Mouse (Mus musculus) CH12.LX (cell line): Measurements from ENCODE around the gene Rtn2. TPM values are rescaled to one million over a fixed set of nuclear protein-coding genes. Genes with fewer than 3 reads are reported as not detected.

Source experiments
- DNase-seq: peaks from one replicate; pipeline ENCODE4 v3.0.0-alpha.2; 2013; ENCODE audit errors: extremely low read depth
- H3K27ac ChIP-seq: 2 replicates; pipeline ENCODE4 v1.5.1; 2012; ENCODE audit warnings: low read depth, mild to moderate bottlenecking, control low read depth, moderate library complexity; ENCODE audit not compliant: insufficient read depth
- H3K27me3 ChIP-seq: replicated peaks from 2 replicates; pipeline ENCODE3; 2012; ENCODE audit warnings: inconsistent platforms
- H3K36me3 ChIP-seq, 2 experiments: replicated peaks in 1 of 2; 2 replicates each; pipeline versions ENCODE3 to v1.6.1; 2012; ENCODE audit warnings: inconsistent platforms in 1 of 2, low read length in 1 of 2, mild to moderate bottlenecking in 1 of 2, mixed read lengths in 1 of 2, moderate library complexity in 1 of 2; ENCODE audit not compliant: control insufficient read depth in 1 of 2, insufficient read depth in 1 of 2
- H3K4me1 ChIP-seq, 2 experiments: 2 replicates each; pipeline ENCODE4 v1.6.1; 2012; ENCODE audit warnings: inconsistent platforms in 1 of 2, moderate library complexity in 1 of 2; ENCODE audit not compliant: insufficient read depth in 2 of 2, control insufficient read depth in 1 of 2
- H3K4me2 ChIP-seq: 2 replicates; pipeline ENCODE4 v1.6.1; 2012; ENCODE audit warnings: low read depth, mild to moderate bottlenecking, control low read depth; ENCODE audit not compliant: poor library complexity, insufficient read depth, severe bottlenecking
- H3K4me3 ChIP-seq, 3 experiments: fragments of 150-350 bp in 1 of 3; sonication (generic) in 1 of 3; replicated peaks in 1 of 3; 2 replicates each; pipeline versions ENCODE3 to v1.5.1; 2011 to 2012; ENCODE audit warnings: low read depth in 2 of 3, low read length in 2 of 3, mild to moderate bottlenecking in 2 of 3, moderate library complexity in 2 of 3, control low read depth in 1 of 3, improper control_type of control experiment in 1 of 3, inconsistent platforms in 1 of 3, mixed read lengths in 1 of 3; ENCODE audit not compliant: poor library complexity in 1 of 3
- H3K79me2 ChIP-seq: replicated peaks from 2 replicates; pipeline ENCODE4 v1.6.1; 2012; ENCODE audit warnings: mild to moderate bottlenecking, moderate library complexity; ENCODE audit not compliant: control insufficient read depth, poor library complexity, insufficient read depth, severe bottlenecking; ENCODE audit errors: extremely low read depth
- H3K9ac ChIP-seq: 2 replicates; pipeline ENCODE4 v1.6.1; 2012; ENCODE audit warnings: low read depth, mild to moderate bottlenecking, control low read depth, moderate library complexity; ENCODE audit not compliant: insufficient read depth
- H3K9me3 ChIP-seq: replicated peaks from 2 replicates; pipeline ENCODE3; 2012; ENCODE audit warnings: low read length, inconsistent platforms, mixed read lengths
- BHLHE40 ChIP-seq: IDR thresholded peaks from 2 replicates; pipeline ENCODE4 v1.6.1; 2011; ENCODE audit warnings: mild to moderate bottlenecking, low read depth, low read length, improper control_type of control experiment
- CHD1 ChIP-seq: IDR thresholded peaks from 2 replicates; pipeline ENCODE4 v1.6.1; 2012; ENCODE audit warnings: low read depth, low read length, improper control_type of control experiment, inconsistent platforms
- CHD2 ChIP-seq: IDR thresholded peaks from 2 replicates; pipeline ENCODE4 v1.6.1; 2011; ENCODE audit warnings: low read length, improper control_type of control experiment
- CTCF ChIP-seq, 2 experiments: IDR thresholded peaks in 1 of 2; conservative IDR thresholded peaks in 1 of 2; 2 replicates each; pipeline ENCODE4 v1.5.1; 2011 to 2012; ENCODE audit warnings: low read depth in 2 of 2, low read length in 2 of 2, improper control_type of control experiment in 1 of 2, inconsistent platforms in 1 of 2, mild to moderate bottlenecking in 1 of 2, moderate library complexity in 1 of 2
- E2F4 ChIP-seq: IDR thresholded peaks from 2 replicates; pipeline ENCODE4 v1.6.1; 2011; ENCODE audit warnings: low read depth, low read length, improper control_type of control experiment; ENCODE audit not compliant: insufficient replicate concordance
- ELF1 ChIP-seq: IDR thresholded peaks from 2 replicates; pipeline ENCODE4 v1.6.1; 2014; ENCODE audit warnings: low read depth, mild to moderate bottlenecking, inconsistent platforms, low read length, improper control_type of control experiment
- EP300 ChIP-seq: IDR thresholded peaks from 2 replicates; pipeline ENCODE4 v1.6.1; 2011; ENCODE audit warnings: low read length, improper control_type of control experiment
- ETS1 ChIP-seq: conservative IDR thresholded peaks from 2 replicates; pipeline ENCODE4 v1.6.1; 2012; ENCODE audit warnings: low read depth, mild to moderate bottlenecking, inconsistent platforms, low read length, improper control_type of control experiment, moderate library complexity
- GABPA ChIP-seq: IDR thresholded peaks from 2 replicates; pipeline ENCODE4 v1.6.1; 2012; ENCODE audit warnings: low read depth, low read length, improper control_type of control experiment, inconsistent platforms; ENCODE audit not compliant: insufficient replicate concordance
- HCFC1 ChIP-seq: IDR thresholded peaks from 2 replicates; pipeline ENCODE4 v1.6.1; 2012; ENCODE audit warnings: low read depth, mild to moderate bottlenecking, inconsistent platforms, low read length, improper control_type of control experiment
- IRF4 ChIP-seq: IDR thresholded peaks from 2 replicates; pipeline ENCODE4 v1.6.1; 2014; ENCODE audit warnings: low read depth, mild to moderate bottlenecking, inconsistent platforms, low read length, improper control_type of control experiment
- JUN ChIP-seq: IDR thresholded peaks from 2 replicates; pipeline ENCODE4 v1.6.1; 2011; ENCODE audit warnings: low read depth, mild to moderate bottlenecking, low read length, improper control_type of control experiment, moderate library complexity; ENCODE audit not compliant: insufficient read depth
- JUND ChIP-seq: conservative IDR thresholded peaks from 2 replicates; pipeline ENCODE4 v1.6.1; 2011; ENCODE audit warnings: low read depth, low read length, improper control_type of control experiment
- KAT2A ChIP-seq: IDR thresholded peaks from 2 replicates; pipeline ENCODE4 v1.6.1; 2012; ENCODE audit warnings: low read length, improper control_type of control experiment, inconsistent platforms; ENCODE audit not compliant: insufficient replicate concordance
- MAFK ChIP-seq: IDR thresholded peaks from 2 replicates; pipeline ENCODE4 v1.6.1; 2011; ENCODE audit warnings: low read length, improper control_type of control experiment; ENCODE audit not compliant: insufficient replicate concordance
- MAX ChIP-seq: IDR thresholded peaks from 2 replicates; pipeline ENCODE4 v1.6.1; 2011; ENCODE audit warnings: low read length, improper control_type of control experiment
- MAZ ChIP-seq: IDR thresholded peaks from 2 replicates; pipeline ENCODE4 v1.6.1; 2012; ENCODE audit warnings: low read depth, mild to moderate bottlenecking, inconsistent platforms, low read length, improper control_type of control experiment, moderate library complexity
- MXI1 ChIP-seq: IDR thresholded peaks from 2 replicates; pipeline ENCODE4 v1.6.1; 2011; ENCODE audit warnings: mild to moderate bottlenecking, low read depth, low read length, improper control_type of control experiment
- MYC ChIP-seq: IDR thresholded peaks from 2 replicates; pipeline ENCODE4 v1.6.1; 2011; ENCODE audit warnings: low read depth, mild to moderate bottlenecking, improper control_type of control experiment, low read length
- NELFE ChIP-seq: IDR thresholded peaks from 2 replicates; pipeline ENCODE4 v1.6.1; 2011; ENCODE audit warnings: low read depth, low read length, improper control_type of control experiment
- NRF1 ChIP-seq: IDR thresholded peaks from 2 replicates; pipeline ENCODE4 v1.6.1; 2014; ENCODE audit warnings: low read depth, mild to moderate bottlenecking, inconsistent platforms, low read length, improper control_type of control experiment, moderate library complexity
- PAX5 ChIP-seq: IDR thresholded peaks from 2 replicates; pipeline ENCODE4 v1.6.1; 2012; ENCODE audit warnings: low read length, inconsistent platforms, mixed read lengths
- POLR2A ChIP-seq: IDR thresholded peaks from 2 replicates; pipeline ENCODE4 v1.6.1; 2011; ENCODE audit warnings: low read depth, mild to moderate bottlenecking, improper control_type of control experiment, low read length
- POLR2AphosphoS2 ChIP-seq: IDR thresholded peaks from 2 replicates; pipeline ENCODE4 v1.6.1; 2011; ENCODE audit warnings: low read depth, low read length, improper control_type of control experiment
- RAD21 ChIP-seq: IDR thresholded peaks from 2 replicates; pipeline ENCODE4 v1.6.1; 2011; ENCODE audit warnings: low read depth, mild to moderate bottlenecking, low read length, improper control_type of control experiment, moderate library complexity
- RCOR1 ChIP-seq: conservative IDR thresholded peaks from 2 replicates; pipeline ENCODE4 v1.6.1; 2012; ENCODE audit warnings: low read depth, mild to moderate bottlenecking, inconsistent platforms, low read length, improper control_type of control experiment
- SIN3A ChIP-seq: IDR thresholded peaks from 2 replicates; pipeline ENCODE4 v1.6.1; 2012; ENCODE audit warnings: low read length, improper control_type of control experiment, inconsistent platforms
- SMC3 ChIP-seq: IDR thresholded peaks from 2 replicates; pipeline ENCODE4 v1.6.1; 2011; ENCODE audit warnings: low read depth, low read length, improper control_type of control experiment
- TBP ChIP-seq: conservative IDR thresholded peaks from 2 replicates; pipeline ENCODE4 v1.6.1; 2011; ENCODE audit warnings: low read depth, low read length, improper control_type of control experiment
- TCF12 ChIP-seq: IDR thresholded peaks from 2 replicates; pipeline ENCODE4 v1.6.1; 2014; ENCODE audit warnings: low read depth, mild to moderate bottlenecking, inconsistent platforms, low read length, improper control_type of control experiment
- UBTF ChIP-seq: IDR thresholded peaks from 2 replicates; pipeline ENCODE4 v1.6.1; 2012; ENCODE audit warnings: low read depth, mild to moderate bottlenecking, inconsistent platforms, low read length, improper control_type of control experiment, moderate library complexity
- USF1 ChIP-seq: IDR thresholded peaks from 2 replicates; pipeline ENCODE4 v1.6.1; 2014; ENCODE audit warnings: low read depth, mild to moderate bottlenecking, inconsistent platforms, low read length, improper control_type of control experiment
- USF2 ChIP-seq: conservative IDR thresholded peaks from 2 replicates; pipeline ENCODE4 v1.6.1; 2011; ENCODE audit warnings: low read depth, low read length, improper control_type of control experiment
- ZKSCAN1 ChIP-seq: IDR thresholded peaks from 2 replicates; pipeline ENCODE4 v1.6.1; 2012; ENCODE audit warnings: low read depth, inconsistent platforms, low read length, improper control_type of control experiment, borderline replicate concordance
- ZMIZ1 ChIP-seq: IDR thresholded peaks from 2 replicates; pipeline ENCODE4 v1.6.1; 2012; ENCODE audit warnings: low read depth, mild to moderate bottlenecking, inconsistent platforms, low read length, improper control_type of control experiment
- ZNF384 ChIP-seq: IDR thresholded peaks from 2 replicates; pipeline ENCODE4 v1.6.1; 2012; ENCODE audit warnings: low read depth, low read length, improper control_type of control experiment, inconsistent platforms
- dilution Hi-C: fragments of 300-500 bp; cut with MboI; formaldehyde crosslinking; loops from 2 replicates; pipeline ENCODE4 v1.14.3; 2020; ENCODE audit warnings: low sequenced_read_pairs; ENCODE audit not compliant: extremely low pct_unique_long_range_greater_than_20kb, extremely low pct_ligation_motif_present
- in situ Hi-C: fragments of 300-500 bp; cut with MboI; formaldehyde crosslinking; loops from 3 replicates; pipeline ENCODE4 v1.14.3; 2019; ENCODE audit warnings: low sequenced_read_pairs, low pct_ligation_motif_present, low pct_unique_long_range_greater_than_20kb, mixed read lengths
- polyA plus RNA-seq: library from polyadenylated mRNA; unstranded; fragments of >175 nt; gene quantifications from 2 replicates; pipeline ENCODE4 v1.2.1, GENCODE M21; 2012; ENCODE audit warnings: low read depth; ENCODE audit not compliant: insufficient read length
- total RNA-seq, 2 experiments: library from RNA; depleted of rRNA; stranded (reverse); fragments of 300-350 nt in 1 of 2; fragments of >200 nt in 1 of 2; gene quantifications; 2 replicates each; pipeline ENCODE4 v1.2.3; 2012 to 2014

Gene Rtn2
- total and polyA plus RNA-seq, 3 experiments, result 0.56 to 0.76 (median 0.72) TPM

DNA sequence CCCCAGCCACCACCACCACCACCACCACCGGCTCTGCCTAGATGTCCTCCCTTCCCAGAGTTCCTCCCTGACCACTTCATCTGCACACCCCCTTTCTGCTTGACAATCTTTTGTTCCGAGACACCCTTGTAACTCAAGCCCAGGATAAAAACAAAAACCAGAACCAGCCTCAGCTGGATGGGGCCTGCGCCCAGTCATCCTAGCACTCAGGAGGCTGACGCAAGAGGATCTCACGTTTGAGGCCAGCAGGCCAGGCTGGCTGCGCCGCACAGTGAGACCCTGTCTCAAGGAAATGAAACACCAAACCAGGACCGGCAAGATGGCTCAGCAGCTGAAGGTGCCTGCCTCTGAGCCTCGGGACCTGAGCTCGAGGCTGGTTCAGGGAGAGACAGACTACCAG lies 15.4 kb upstream of the Rtn2 start (continued):
- TF ChIP-seq TCF12, result peak; percentile 69
- no peak for TF ChIP-seq UBTF
- TF ChIP-seq, all 38 proteins: peak for 13

DNA sequence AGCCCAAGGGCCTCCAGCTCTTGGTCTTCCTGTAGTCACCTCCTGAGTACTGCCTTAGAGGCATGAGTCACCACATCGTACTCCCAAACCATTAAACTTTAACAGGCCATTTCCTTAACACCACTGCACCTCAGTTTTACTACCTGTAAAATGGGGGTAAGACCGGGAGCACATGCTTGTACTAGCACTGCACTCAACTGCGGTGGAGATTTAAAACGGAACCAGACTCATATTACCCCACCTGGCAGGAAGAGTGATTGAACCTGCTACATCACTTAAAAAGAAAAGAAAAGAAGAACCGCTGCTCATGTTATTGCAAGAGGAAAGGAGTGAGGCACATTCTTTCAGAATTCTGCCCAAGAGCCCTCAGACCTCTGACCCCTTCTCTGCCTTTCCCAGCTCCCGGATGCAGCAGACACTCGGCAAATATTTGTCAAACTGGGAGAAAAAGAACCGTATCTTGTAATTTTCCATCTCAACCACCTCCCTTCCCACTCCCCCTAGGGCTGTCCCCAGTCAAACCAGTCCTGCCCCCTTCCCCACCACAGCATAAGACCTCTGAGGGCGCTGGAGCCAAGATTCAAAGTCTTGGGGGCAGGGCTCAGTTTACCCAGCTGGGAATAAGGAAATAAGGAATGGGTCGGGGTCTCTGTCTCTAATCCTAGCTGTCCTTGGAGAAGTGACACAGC lies 13.3 kb upstream of the Rtn2 start:
- dilution Hi-C loops (no loop called here), in situ Hi-C loops (no loop called here)
- peaks cover 64% of the 10 kb centered on the region for H3K79me2 ChIP-seq
- peaks cover 23 to 28% of the 10 kb centered on the region in 2 experiments for H3K36me3 ChIP-seq
- H3K4me2 ChIP-seq, result peak overlapping the region; percentile 59
- DNase-seq, result peak; percentile 58
- H3K9ac ChIP-seq, result peak overlapping the region; percentile 91
- no peaks in the 10 kb centered on the region for H3K27me3 ChIP-seq
- H3K4me3 ChIP-seq, result peak overlapping the region; percentile 47 to 94 (median 71)
- H3K9me3 ChIP-seq, result no peaks in the 10 kb centered on the region
- peaks cover 27 to 47% of the 10 kb centered on the region in 2 experiments for H3K4me1 ChIP-seq
- peak overlapping the region; percentile 89 for H3K27ac ChIP-seq
- TF ChIP-seq MXI1, result peak; percentile 63
- TF ChIP-seq RCOR1, result peak; percentile 39; the same call in 1 of the 2 replicates
- TF ChIP-seq ZNF384, result no peak
- no peak for TF ChIP-seq IRF4
- TF ChIP-seq ETS1, result peak; percentile 29; the same call in 1 of the 2 replicates
- peak; percentile 27; the same call in 1 of the 2 replicates for TF ChIP-seq NELFE
- TF ChIP-seq NRF1, result no peak
- TF ChIP-seq USF2, result no peak
- TF ChIP-seq PAX5, result no peak
- no peak for TF ChIP-seq RAD21
- peak; percentile 42; the same call in 1 of the 2 replicates for TF ChIP-seq POLR2A
- TF ChIP-seq MAZ, result no peak
- no peak for TF ChIP-seq JUN
- TF ChIP-seq SIN3A, result peak; percentile 69
- no peak for TF ChIP-seq MAFK
- no peak for TF ChIP-seq SMC3
- no peak for TF ChIP-seq USF1
- TF ChIP-seq HCFC1, result no peak
- TF ChIP-seq BHLHE40, result no peak; the same call in none of the 2 replicates
- TF ChIP-seq ZMIZ1, result 0 out of 2 replicates have a peak, but pooled peaks have one; percentile 20
- TF ChIP-seq TBP, result 0 out of 2 replicates have a peak, but pooled peaks have one; percentile 31
- TF ChIP-seq E2F4, result no peak
- 0 out of 2 replicates have a peak, but pooled peaks have one; percentile 20 for TF ChIP-seq TCF12
- TF ChIP-seq ELF1, result peak; percentile 25; the same call in 1 of the 2 replicates
- peak; percentile 54; the same call in 1 of the 2 replicates for TF ChIP-seq POLR2AphosphoS2
- TF ChIP-seq UBTF, result no peak
- TF ChIP-seq CHD2, result peak; percentile 21; the same call in 1 of the 2 replicates
- TF ChIP-seq GABPA, result no peak
- TF ChIP-seq MAX, result peak; percentile 60; the same call in 1 of the 2 replicates
- no peak for TF ChIP-seq KAT2A
- peak; percentile 70 for TF ChIP-seq MYC
- TF ChIP-seq CTCF (conservative IDR thresholded peaks at IDR 0.05 in 1 of 2, IDR thresholded peaks at IDR 0.05 in 1 of 2; ENCODE audit: low read depth in 2 of 2, low read length in 2 of 2), result no peak
- no peak for TF ChIP-seq ZKSCAN1
- TF ChIP-seq EP300, result no peak
- TF ChIP-seq CHD1, result 0 out of 2 replicates have a peak, but pooled peaks have one; percentile 73
- TF ChIP-seq JUND, result no peak
